Mouse (Mus musculus) left cerebral cortex, adult 9 months (tissue): ENCODE results near the gene Col4a2.
"Not testable (repeated sequence)": the region's sequence is repeated elsewhere in the genome, so short reads cannot be mapped to it uniquely, and the experiment has no call there.

Experiments used
- DNase-seq, 2 experiments: peaks; one replicate each; pipeline ENCODE4 v3.0.0; 2022; ENCODE audit warnings: low spot score in 2 of 2

Col4a2 gene

GRCm38 (mm10) chr8:11459016-11459415, 146.4 kb downstream of the Col4a2 start:
- DNase-seq, result no peak

GRCm38 (mm10) chr8:11460934-11461333, 148.3 kb downstream of the Col4a2 start:
- peak in 1 of 2 experiments; percentile 32 for DNase-seq

- no peak for DNase-seq
Measured at GRCm38 (mm10) chr8:11461847-11462246, 149.2 kb downstream of the Col4a2 start.

GRCm38 (mm10) chr8:11462641-11463040, 150.0 kb downstream of the Col4a2 start:
- no peak for DNase-seq

- DNase-seq, result no peak
Measured at GRCm38 (mm10) chr8:11463541-11463888, 150.9 kb downstream of the Col4a2 start.

GRCm38 (mm10) chr8:11463889-11464706, 151.5 kb downstream of the Col4a2 start:
- DNase-seq, result no peak

- no peak for DNase-seq
Measured at GRCm38 (mm10) chr8:11464707-11464964, 152.0 kb downstream of the Col4a2 start.

- no peak for DNase-seq
Measured at GRCm38 (mm10) chr8:11465619-11466018, 153.0 kb downstream of the Col4a2 start.

GRCm38 (mm10) chr8:11466528-11466927, 153.9 kb downstream of the Col4a2 start:
- not testable (repeated sequence) for DNase-seq

GRCm38 (mm10) chr8:11469095-11469494, 156.5 kb downstream of the Col4a2 start:
- DNase-seq, result no peak

GRCm38 (mm10) chr8:11470694-11471093, 158.1 kb downstream of the Col4a2 start:
- DNase-seq, result no peak

GRCm38 (mm10) chr8:11471309-11471708, 158.7 kb downstream of the Col4a2 start:
- no peak for DNase-seq

GRCm38 (mm10) chr8:11473072-11473471, 160.5 kb downstream of the Col4a2 start:
- no peak for DNase-seq

GRCm38 (mm10) chr8:11475397-11475796, 162.8 kb downstream of the Col4a2 start:
- DNase-seq, result no peak

- no peak for DNase-seq
Measured at GRCm38 (mm10) chr8:11475876-11476275, 163.3 kb downstream of the Col4a2 start.

GRCm38 (mm10) chr8:11476338-11477177, 164.0 kb downstream of the Col4a2 start:
- no peak for DNase-seq

- no peak for DNase-seq
Measured at GRCm38 (mm10) chr8:11477178-11477553, 164.6 kb downstream of the Col4a2 start.

GRCm38 (mm10) chr8:11477811-11478761, 165.5 kb downstream of the Col4a2 start, which contains the start of gene Rab20:
Rab20 (minus strand) TSS chr8:11478710.
- DNase-seq, result no peak

- DNase-seq, result no peak
Measured at GRCm38 (mm10) chr8:11478807-11479527, 166.4 kb downstream of the Col4a2 start.

GRCm38 (mm10) chr8:11479591-11479990, 167.0 kb downstream of the Col4a2 start:
- DNase-seq, result no peak

- no peak for DNase-seq
Measured at GRCm38 (mm10) chr8:11481876-11482275, 169.3 kb downstream of the Col4a2 start.
